Comparison of ENCODE assay signal across 6 mouse cellular contexts in genomic region chr1:189119005-189119404, GRCm38 (mm10).
DNase-seq lines count a peak whose midpoint lies in the region; ATAC-seq lines count a peak whose summit lies in the region.
"Not testable (repeated sequence)": the region's sequence is repeated elsewhere in the genome, so short reads cannot be mapped to it uniquely, and the experiment has no call there.

No protein-coding gene starts in this region.

- H3K4me2 ChIP-seq in intestine, embryonic 14.5 days (ENCODE audit: low read length); kidney, embryonic 14.5 days (replicated peaks; ENCODE audit: low read depth, low read length); liver, embryonic 12.5 days; lung, embryonic 16.5 days (ENCODE audit: low read depth, low read length): not testable (repeated sequence)

- not testable (repeated sequence) for H3K4me1 ChIP-seq in intestine, embryonic 14.5 days (replicated peaks; ENCODE audit: control insufficient read depth, insufficient read depth, low read length); kidney, embryonic 14.5 days (ENCODE audit: control insufficient read depth, insufficient read depth, low read length); liver, embryonic 12.5 days; lung, embryonic 16.5 days (replicated peaks; ENCODE audit: control insufficient read depth, insufficient read depth, low read length); megakaryocyte, embryonic 14.5 days

- not testable (repeated sequence) for H3K36me3 ChIP-seq in intestine, embryonic 14.5 days (ENCODE audit: control insufficient read depth, insufficient read depth, low read length); kidney, embryonic 14.5 days (ENCODE audit: control insufficient read depth, insufficient read depth, low read length); liver, embryonic 12.5 days; lung, embryonic 16.5 days (ENCODE audit: control insufficient read depth, insufficient read depth, low read length); megakaryocyte, embryonic 14.5 days (replicated peaks; ENCODE audit: low read length)

- not testable (repeated sequence) for H3K9me3 ChIP-seq in intestine, embryonic 14.5 days (ENCODE audit: control insufficient read depth, low read length); kidney, embryonic 14.5 days (ENCODE audit: control insufficient read depth, low read length); liver, embryonic 12.5 days (replicated peaks); lung, embryonic 16.5 days (ENCODE audit: control insufficient read depth, low read length)
- H3K9me3 ChIP-seq in megakaryocyte, embryonic 14.5 days, result peaks cover 38% of the 10 kb centered on the region

- H3K4me3 ChIP-seq in intestine, embryonic 14.5 days (ENCODE audit: low read depth, low read length); kidney, embryonic 14.5 days (ENCODE audit: low read length); liver, embryonic 12.5 days; lung, embryonic 16.5 days (ENCODE audit: low read length): not testable (repeated sequence)
- H3K4me3 ChIP-seq in megakaryocyte, embryonic 14.5 days (replicated peaks), result peak overlapping the region; percentile 50

- H3K27me3 ChIP-seq in intestine, embryonic 14.5 days (replicated peaks; ENCODE audit: control insufficient read depth, insufficient read depth, low read length); kidney, embryonic 14.5 days (ENCODE audit: control insufficient read depth, insufficient read depth, low read length); liver, embryonic 12.5 days (replicated peaks); lung, embryonic 16.5 days (ENCODE audit: control insufficient read depth, insufficient read depth, low read depth, low read length); megakaryocyte, embryonic 14.5 days (replicated peaks): not testable (repeated sequence)

- WGBS in intestine, embryonic 14.5 days, result 82% methylated on average over 1 of the region's 1 CpGs
- WGBS in kidney, embryonic 14.5 days, result 87% methylated on average over 1 of the region's 1 CpGs
- 28% methylated on average over 1 of the region's 1 CpGs for WGBS in liver, embryonic 12.5 days (ENCODE audit: insufficient replicate concordance)
- WGBS in lung, embryonic 16.5 days, result 38% methylated on average over 1 of the region's 1 CpGs

- peak; percentile 80 for ATAC-seq in granulocyte monocyte progenitor cell, adult 5-6 weeks (replicated peaks; ENCODE audit: poor library complexity, severe bottlenecking)
- ATAC-seq in intestine, embryonic 14.5 days (replicated peaks; ENCODE audit: low FRiP score, low TSS enrichment, low read depth), result not testable (repeated sequence)
- ATAC-seq in kidney, embryonic 14.5 days (ENCODE audit: low FRiP score, low TSS enrichment), result peak; percentile 25; the same call in 1 of the 2 replicates
- ATAC-seq in liver, embryonic 12.5 days, result 0 out of 2 replicates have a peak, but pooled peaks have one; percentile 44
- peak; percentile 75 for ATAC-seq in lung, embryonic 16.5 days (ENCODE audit: low read depth)

- H3K9ac ChIP-seq in intestine, embryonic 14.5 days (ENCODE audit: low read length); kidney, embryonic 14.5 days (ENCODE audit: low read depth, low read length); liver, embryonic 12.5 days; lung, embryonic 16.5 days (ENCODE audit: low read length): not testable (repeated sequence)

- H3K27ac ChIP-seq in intestine, embryonic 14.5 days (ENCODE audit: low read depth); kidney, embryonic 14.5 days (ENCODE audit: low read depth, low read length); liver, embryonic 12.5 days; lung, embryonic 16.5 days (ENCODE audit: low read length): not testable (repeated sequence)

- DNase-seq in intestine, embryonic 14.5 days (ENCODE audit: low spot score), result peak; percentile 24
